Mouse (Mus musculus) spleen, adult 2 months (tissue): ENCODE results near the gene Rbfox1.

ENCODE experiments used
- CTCF ChIP-seq: fragments of 200-500 bp; IDR thresholded peaks from 2 replicates; pipeline ENCODE4 v1.5.1; 2011; ENCODE audit warnings: mild to moderate bottlenecking, inconsistent platforms; ENCODE audit not compliant: insufficient read depth, insufficient read length, insufficient replicate concordance; ENCODE audit errors: extremely low read depth
- POLR2A ChIP-seq: fragments of 200-500 bp; IDR thresholded peaks from 2 replicates; pipeline ENCODE4 v1.6.1; 2011; ENCODE audit warnings: low read depth, low read length, inconsistent platforms

DNA sequence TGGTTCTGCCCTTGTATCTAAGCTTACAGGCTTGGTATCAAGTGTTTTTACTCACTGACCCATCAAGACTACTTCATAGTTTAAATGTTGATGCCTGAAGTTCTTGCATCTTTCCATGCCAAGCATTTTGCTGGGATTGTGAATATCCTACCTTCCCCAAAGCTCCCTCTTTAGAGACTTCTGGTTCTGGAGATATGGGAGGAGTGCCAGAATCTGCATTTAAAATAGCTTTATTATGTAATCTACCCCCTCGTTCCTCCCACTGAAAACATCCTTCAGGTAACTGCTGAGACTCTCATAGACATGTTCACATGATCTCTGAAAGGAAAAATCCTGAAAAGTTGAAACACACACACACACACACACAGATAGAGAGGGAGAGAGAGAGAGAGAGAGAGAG, 1247.3 kb downstream of the Rbfox1 start:
- TF ChIP-seq CTCF (no peak), POLR2A (no peak)
